Mouse (Mus musculus): ENCODE results near the gene Lrp8. TPM values are rescaled to one million over a fixed set of nuclear protein-coding genes. Genes with fewer than 3 reads are reported as not detected.
A peak's percentile ranks its signal among the peaks of the same experiment; 100 is the strongest.

Lrp8 gene
- total RNA-seq (2017): 7.4 and 10.4 TPM in 2 replicates

GRCm38 (mm10) chr4:107802185-107802449 is at the start of gene Lrp8:
TSS of gene Lrp8 (plus strand) at chr4:107802261.
- ATAC-seq (replicated peaks; ENCODE audit: low read depth, poor library complexity, severe bottlenecking): no peak

- no peak for ATAC-seq (replicated peaks; ENCODE audit: low read depth, poor library complexity, severe bottlenecking)
Observed at GRCm38 (mm10) chr4:107756222-107756621, 45.8 kb upstream of the Lrp8 start.

- ATAC-seq (replicated peaks; ENCODE audit: low read depth, poor library complexity, severe bottlenecking): no peak
Observed at GRCm38 (mm10) chr4:107757487-107758470, 44.3 kb upstream of the Lrp8 start.

DNA sequence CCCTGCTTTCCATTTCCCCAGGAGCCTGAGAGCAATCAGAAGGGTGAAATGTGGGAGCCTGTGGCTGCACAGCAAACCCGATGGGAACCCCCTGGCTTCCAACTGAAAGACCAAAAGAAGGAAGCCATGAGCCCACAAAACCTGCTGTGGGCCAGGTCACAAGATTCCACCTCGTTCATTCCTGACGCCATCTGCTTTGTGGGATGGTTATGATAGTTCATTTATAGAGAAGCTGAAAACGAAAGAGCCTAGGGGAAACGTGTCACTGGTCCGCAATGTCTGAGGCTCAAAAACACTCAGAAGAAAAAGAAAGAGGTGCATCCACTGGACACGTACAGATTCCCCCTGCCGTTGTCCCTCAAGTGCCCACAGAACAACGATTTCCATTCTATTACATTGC is 43.1 kb upstream of the Lrp8 start:
- peak; percentile 59 for ATAC-seq (replicated peaks; ENCODE audit: low read depth, poor library complexity, severe bottlenecking)

GRCm38 (mm10) chr4:107763001-107763400 is 39.1 kb upstream of the Lrp8 start:
- no peak for ATAC-seq (replicated peaks; ENCODE audit: low read depth, poor library complexity, severe bottlenecking)

DNA sequence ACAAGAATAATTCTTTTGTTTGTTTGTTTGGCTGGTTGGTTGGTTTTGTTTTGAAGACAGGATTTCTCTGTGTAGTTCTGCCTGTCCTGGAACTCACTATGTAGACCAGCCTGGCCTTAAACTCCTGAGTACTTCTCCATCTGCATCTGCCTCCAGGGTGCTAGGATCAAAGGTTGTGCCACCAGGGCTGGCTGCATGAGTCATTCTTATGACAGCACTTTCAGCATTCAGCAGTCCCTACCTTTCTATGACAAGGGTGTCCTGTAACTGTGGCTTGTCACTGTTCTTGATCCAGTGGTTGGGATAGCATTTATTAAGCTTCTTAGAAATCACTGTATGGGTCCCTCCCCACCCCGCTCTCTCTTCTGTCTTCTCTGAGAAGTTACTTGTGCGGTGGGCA is 38.5 kb upstream of the Lrp8 start:
- ATAC-seq (replicated peaks; ENCODE audit: low read depth, poor library complexity, severe bottlenecking): no peak

DNA sequence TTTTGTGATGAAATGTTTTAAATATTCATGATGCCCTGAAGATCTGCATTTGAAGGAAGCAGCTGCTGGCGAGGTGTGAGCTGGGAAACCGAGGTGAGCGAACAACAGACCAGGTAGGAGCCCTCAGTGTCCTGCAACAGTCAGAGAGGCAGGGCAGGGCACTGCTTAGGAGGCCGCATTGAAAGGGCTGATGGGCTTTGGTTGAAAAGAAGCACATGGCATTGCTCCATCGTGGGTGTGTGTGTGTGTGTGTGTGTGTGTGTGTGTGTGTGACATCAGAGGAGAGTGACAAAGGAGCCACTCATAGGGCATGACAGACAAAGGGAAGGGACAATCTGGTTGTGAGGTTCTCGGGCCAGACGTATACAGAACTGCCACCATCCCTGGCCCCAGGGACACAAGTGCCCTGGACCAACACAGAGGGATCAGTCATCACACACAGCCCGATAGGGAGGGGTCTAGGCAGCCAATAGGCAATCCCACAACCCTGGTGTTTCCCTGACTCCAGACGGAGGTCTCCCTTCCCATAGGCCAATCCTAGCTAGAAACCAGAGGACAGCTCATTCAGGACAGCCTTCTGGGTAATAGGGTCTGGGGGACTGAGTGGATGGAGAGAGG is 36.8 kb upstream of the Lrp8 start:
- no peak for ATAC-seq (replicated peaks; ENCODE audit: low read depth, poor library complexity, severe bottlenecking)

DNA sequence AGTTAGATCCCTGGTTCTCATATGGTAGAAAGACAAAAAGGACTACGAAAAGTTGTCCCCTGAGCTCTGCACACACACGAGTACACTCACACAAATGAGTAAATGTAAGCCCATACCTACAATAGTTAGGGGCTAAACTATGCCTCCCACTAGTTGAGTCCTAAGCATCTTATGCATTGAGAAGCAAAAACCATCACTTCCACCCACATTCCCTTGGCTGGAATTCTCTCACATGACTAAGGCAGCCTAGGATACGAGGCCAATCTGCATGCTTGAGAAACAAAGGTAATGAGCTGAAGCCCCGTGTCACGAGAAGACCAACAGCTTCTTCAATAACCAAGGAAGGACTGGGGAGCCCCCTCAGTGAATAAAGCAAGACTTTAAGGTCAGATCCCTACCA is 35.9 kb upstream of the Lrp8 start:
- ATAC-seq (replicated peaks; ENCODE audit: low read depth, poor library complexity, severe bottlenecking): no peak

DNA sequence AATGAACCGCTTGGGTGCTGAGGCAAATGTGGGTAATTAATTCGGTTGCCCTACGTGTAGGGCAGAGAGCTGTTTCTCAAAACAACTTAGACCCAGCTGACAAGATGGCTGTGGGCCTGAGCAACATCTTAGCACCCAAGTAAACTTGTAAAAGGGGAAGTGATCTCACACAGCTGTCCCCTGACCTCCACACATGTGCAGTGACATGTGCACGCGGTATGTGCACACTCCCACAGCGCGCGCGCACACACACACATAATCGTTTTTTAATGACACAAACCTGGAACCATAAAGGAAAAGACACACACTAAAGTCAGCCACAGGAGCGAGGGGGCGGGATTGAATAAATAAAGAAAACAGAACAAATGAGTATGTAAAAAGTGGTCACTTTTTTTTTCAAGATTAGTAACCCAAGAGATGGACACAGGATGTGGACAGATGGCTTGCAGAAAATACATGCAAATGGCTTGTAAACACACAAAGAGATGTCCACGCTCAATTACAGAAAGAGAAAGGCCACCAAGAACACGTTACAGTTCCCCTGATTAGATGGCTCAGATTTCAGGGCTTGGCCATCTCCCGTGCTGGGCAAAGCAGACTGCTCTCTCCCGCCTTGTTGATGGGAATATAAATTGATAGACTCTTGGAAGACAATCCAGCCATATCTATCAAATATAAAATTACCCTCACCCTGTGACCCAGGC is 29.8 kb upstream of the Lrp8 start:
- 0 out of 2 replicates have a peak, but pooled peaks have one; percentile 35 for ATAC-seq (replicated peaks; ENCODE audit: low read depth, poor library complexity, severe bottlenecking)

- ATAC-seq (replicated peaks; ENCODE audit: low read depth, poor library complexity, severe bottlenecking): no peak
Observed at GRCm38 (mm10) chr4:107774868-107775267, 27.2 kb upstream of the Lrp8 start.

GRCm38 (mm10) chr4:107775672-107776071 is 26.4 kb upstream of the Lrp8 start:
- no peak for ATAC-seq (replicated peaks; ENCODE audit: low read depth, poor library complexity, severe bottlenecking)

GRCm38 (mm10) chr4:107776990-107777673 is 24.9 kb upstream of the Lrp8 start:
- ATAC-seq (replicated peaks; ENCODE audit: low read depth, poor library complexity, severe bottlenecking): peak; percentile 90

DNA sequence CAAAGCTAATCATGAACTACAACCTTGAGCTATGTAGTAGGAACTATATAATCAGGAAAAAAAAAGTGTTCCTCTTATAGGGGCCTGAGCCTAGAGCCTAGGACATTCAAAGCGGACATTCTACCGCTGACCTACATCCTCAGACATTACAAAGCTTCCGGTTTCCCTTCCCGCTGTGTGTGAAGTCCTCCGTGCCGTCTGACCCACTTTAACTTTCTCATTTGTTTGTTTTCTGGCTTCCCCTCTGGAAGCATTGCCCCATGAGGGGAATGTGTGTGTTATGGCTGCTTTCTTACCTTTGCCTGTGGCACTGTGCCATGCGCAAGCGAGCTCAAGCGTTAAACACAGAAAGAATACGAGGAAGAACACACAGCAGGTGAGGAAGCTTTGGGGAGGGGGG is 18.5 kb upstream of the Lrp8 start:
- peak; percentile 50; the same call in 1 of the 2 replicates for ATAC-seq (replicated peaks; ENCODE audit: low read depth, poor library complexity, severe bottlenecking)

- no peak for ATAC-seq (replicated peaks; ENCODE audit: low read depth, poor library complexity, severe bottlenecking)
Observed at GRCm38 (mm10) chr4:107788841-107789240, 13.2 kb upstream of the Lrp8 start.

DNA sequence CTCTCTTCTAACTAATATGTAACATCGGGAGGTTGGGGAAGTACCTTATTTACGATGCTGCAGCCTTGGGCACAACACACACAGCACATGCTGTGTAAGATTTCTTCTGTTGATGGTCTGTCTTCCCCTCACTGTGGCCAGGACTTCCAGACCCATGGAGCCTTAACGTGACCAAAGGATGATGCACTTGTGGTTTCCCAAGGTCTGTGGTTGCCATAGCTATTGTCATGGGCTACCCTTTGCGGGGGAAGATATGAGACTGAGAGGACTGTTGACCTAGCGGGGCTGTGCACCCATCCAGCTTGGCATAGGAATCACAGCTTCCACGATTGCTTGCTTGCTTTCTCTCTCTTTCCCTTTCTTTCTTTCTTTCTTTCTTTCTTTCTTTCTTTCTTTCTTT is 1.3 kb upstream of the Lrp8 start:
- no peak for ATAC-seq (replicated peaks; ENCODE audit: low read depth, poor library complexity, severe bottlenecking)

DNA sequence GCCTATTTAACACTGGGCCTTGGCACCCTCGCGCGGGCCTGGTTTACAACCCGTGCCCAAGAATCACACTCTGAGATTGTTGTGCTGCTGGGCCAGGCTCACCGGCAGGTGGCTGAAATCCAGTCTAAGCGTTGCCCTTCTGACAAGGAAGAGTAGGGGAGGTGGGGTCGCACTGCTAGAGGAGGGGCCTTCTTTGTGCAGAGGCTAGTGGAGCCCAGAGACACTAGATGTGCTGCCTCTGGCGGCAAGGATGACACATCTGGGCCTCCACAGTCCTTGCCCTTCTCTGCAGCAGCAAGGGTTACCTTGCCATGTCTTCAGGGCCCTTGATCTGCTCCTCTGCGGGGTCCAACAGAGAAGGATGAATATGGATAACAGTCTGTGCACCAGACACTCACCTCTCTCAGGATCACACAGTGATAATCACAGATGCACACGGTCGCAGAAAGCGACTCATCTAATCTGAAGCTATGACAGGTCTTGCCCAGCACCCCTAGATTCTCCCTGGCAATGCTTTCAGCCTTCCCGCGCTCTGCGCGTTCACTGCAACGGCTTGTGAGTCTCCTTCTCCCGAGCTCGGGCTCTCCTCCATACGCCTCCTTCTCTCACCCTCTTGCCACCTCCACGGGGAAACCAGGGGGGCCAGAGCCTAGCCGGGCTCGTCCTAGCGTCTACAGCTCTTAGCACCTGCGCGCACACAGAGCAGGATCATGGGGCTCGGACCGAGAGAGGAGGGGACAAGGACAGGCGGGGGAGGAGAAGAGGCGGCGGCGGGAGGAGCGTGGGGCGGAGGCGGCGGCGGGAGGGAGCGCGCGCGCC is 486 bp upstream of the Lrp8 start:
- peak; percentile 31 for ATAC-seq (replicated peaks; ENCODE audit: low read depth, poor library complexity, severe bottlenecking)

GRCm38 (mm10) chr4:107802450-107803331 is 630 bp downstream of the Lrp8 start:
- no peak for ATAC-seq (replicated peaks; ENCODE audit: low read depth, poor library complexity, severe bottlenecking)

- peak; percentile 74 for ATAC-seq (replicated peaks; ENCODE audit: low read depth, poor library complexity, severe bottlenecking)
Observed at GRCm38 (mm10) chr4:107803351-107804106, 1.5 kb downstream of the Lrp8 start.

All from common myeloid progenitor, adult 5-6 weeks (primary cell).